Mouse (Mus musculus) adrenal gland, postnatal 14 days (tissue): Measurements from ENCODE around the gene Mrgbp. TPM values are rescaled to one million over a fixed set of nuclear protein-coding genes. Genes with fewer than 3 reads are reported as not detected.
A peak's percentile ranks its signal among the peaks of the same experiment; 100 is the strongest.

ENCODE experiments used
- DNase-seq: peaks from one replicate; pipeline ENCODE4 v3.0.0; 2021; ENCODE audit warnings: mixed read lengths
- long read RNA-seq, 2 experiments: library from polyadenylated mRNA; stranded (forward); transcript quantifications; one replicate each; pipeline ENCODE4 v2.0.0; 2021
- total RNA-seq: library from RNA; stranded (reverse); gene quantifications from 2 replicates; pipeline ENCODE4 v1.2.3, GENCODE M21; 2021

Mrgbp gene
- 19.5 and 21.7 TPM in 2 replicates for total RNA-seq
- long read RNA-seq, experiment 1, transcript Mrgbp-205 (4 exons, 1,825 nt), result minor isoform, 7 of 46 reads
- long read RNA-seq, experiment 1, transcript Mrgbp-201 (5 exons, 1,510 nt), result major isoform, 10 of 46 reads
- long read RNA-seq, experiment 1, partial matches to known transcripts, result 0 of 46 reads
- long read RNA-seq, experiment 1, other reads (novel, unspliced or antisense), result 29 of 46 reads
- long read RNA-seq, experiment 2, partial matches to known transcripts, result 0 of 26 reads
- long read RNA-seq, experiment 2, other reads (novel, unspliced or antisense), result 21 of 26 reads

- peak; percentile 48 for DNase-seq
Measured at GRCm38 (mm10) chr2:180581002-180581401, at the start of gene Mrgbp. Gene Mrgbp (plus strand): TSS chr2:180581304.

DNA sequence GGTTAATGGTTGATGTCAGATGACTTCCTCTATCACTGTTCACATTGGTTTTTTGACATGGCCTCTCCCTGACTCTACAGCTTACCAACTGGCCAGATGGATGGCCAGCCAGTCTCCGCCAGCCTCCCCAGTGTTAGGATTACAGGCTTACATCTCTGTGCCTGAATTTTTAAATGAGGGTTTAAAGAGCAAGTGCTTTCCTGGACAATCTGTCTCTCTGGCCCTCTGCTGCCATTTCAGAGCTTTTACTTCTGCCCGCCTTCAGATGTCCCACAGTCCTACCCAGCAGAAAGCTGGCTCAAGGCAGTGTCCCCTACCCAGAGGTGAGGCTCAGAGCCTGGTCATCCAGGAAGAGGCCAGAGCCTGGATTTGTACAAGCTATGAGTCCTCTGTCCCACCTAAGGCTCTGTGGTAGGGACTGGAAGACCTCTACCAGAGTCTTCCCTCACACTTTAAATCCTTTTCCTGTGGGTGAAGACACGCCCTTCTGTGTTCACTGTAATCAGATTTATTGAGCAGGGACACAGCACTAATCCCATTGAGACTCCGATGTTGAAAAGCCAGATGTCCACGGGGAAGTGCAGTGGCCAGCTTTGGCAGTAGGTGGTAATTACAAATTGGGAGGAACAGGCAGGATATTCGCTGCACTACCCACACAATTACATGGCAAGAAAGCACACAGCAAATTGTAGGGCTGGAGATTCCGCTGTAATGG lies 49.3 kb upstream of the Mrgbp start:
- peak; percentile 23 for DNase-seq

- DNase-seq, result no peak
Measured at GRCm38 (mm10) chr2:180532386-180532995, 48.6 kb upstream of the Mrgbp start.

GRCm38 (mm10) chr2:180533237-180533636 lies 47.9 kb upstream of the Mrgbp start:
- no peak for DNase-seq

DNA sequence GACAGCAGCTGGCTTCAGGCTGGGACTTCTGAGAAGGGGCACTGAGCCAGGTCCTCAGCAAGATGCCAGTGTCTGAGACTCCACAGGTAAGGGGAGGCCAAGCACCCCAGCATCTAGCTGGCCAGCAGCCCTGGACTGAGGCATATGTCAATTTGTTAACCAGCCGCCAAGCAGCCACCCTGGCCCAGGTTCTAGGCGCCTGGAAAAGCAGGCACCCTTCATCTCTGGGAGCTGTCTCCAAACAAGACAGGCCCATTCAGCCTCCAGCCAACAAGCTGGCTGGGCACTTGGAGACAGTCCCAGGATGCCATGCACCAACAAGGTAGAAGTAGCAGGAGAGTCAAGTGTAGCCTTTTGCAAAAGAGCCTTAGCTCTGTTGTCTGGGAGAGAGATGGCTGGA lies 37.4 kb upstream of the Mrgbp start:
- DNase-seq, result no peak

GRCm38 (mm10) chr2:180545046-180545445 lies 36.1 kb upstream of the Mrgbp start:
- DNase-seq, result no peak

DNA sequence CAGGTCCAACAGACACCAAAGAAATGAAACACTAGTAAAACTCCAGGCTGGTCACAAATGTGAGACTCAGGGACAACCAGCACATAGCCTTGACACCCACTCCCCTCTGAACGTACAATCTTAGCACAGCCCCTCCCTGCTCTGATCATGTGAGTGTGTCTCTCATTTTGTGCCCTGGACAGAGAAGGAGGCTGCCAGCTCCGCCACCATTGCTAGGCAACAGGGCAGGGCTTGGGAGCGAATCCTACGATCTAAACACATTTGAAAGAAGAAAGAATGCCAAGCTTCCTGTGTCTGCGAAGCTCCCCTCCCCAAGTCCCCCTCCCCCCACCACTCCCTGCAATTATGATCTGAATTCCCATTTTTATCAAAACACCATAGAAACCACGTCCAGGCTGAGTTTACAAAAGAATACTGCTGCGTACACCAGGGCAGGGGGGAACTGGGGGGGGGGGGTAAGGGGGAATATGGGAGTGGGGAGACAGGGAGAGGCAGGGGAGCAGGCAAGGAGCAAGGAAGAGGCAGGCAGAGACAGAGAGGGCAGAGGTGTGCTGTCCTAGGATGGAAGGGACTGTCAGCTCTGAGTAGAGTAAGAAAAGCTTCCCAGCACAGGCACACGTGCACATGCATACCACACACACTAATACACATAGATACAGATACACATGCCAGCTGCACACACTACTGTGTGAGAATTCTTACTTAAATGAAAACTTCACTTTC lies 33.6 kb upstream of the Mrgbp start:
- no peak for DNase-seq

DNA sequence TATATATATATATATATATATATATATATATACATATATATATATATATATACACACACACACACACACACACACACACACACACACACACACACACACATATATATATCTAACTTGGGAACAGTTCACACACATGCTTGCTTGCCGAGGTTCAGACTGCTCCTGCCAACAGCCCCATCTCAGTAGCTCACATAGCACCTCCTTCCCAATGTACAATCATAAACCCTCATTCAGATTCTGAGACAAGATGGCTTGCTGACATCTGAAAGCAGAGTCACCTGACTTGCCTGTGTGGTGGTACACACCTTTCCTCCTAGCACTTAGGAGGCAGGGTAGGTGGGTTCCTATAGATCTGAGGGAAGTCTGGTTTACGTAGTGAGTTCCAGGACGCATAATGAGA lies 28.8 kb upstream of the Mrgbp start:
- DNase-seq, result no peak

DNA sequence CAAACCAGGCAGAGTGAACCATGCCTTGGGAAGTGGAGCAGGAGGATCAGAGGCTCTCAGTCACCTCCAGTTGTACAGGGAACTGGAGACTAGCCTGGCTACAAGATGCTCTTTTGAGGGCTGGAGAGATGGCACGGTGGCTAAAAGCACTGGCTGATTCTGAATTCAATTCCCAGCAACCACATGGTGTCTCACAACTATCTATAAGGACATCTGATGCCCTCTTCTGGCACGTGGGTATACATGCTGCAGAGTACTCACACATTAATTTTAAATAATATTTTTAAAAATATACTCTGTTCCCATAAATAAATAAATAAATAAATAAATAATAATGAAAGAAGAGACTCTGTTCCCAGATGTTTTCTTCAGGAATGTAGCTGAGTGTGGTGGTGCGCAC lies 25.9 kb upstream of the Mrgbp start:
- DNase-seq, result no peak

DNA sequence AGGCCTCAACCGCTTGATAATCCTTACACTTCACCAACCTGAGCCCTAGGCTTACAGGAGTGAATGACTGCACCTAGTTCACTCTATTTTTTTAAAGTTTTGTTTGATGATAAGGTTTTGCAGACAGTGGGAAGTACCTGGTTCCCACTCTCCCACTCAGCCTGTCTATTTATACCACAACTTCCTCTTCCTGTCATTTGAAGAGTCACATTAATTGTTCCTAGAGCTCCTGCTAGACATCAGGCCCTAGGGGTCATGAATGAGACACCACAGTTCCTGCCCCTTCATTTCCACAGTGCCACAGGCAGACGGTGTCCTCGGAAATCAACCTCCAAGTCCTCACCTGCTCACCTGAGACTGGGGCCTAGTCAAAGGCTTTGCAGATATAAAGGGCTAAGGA lies 24.6 kb upstream of the Mrgbp start:
- no peak for DNase-seq

DNA sequence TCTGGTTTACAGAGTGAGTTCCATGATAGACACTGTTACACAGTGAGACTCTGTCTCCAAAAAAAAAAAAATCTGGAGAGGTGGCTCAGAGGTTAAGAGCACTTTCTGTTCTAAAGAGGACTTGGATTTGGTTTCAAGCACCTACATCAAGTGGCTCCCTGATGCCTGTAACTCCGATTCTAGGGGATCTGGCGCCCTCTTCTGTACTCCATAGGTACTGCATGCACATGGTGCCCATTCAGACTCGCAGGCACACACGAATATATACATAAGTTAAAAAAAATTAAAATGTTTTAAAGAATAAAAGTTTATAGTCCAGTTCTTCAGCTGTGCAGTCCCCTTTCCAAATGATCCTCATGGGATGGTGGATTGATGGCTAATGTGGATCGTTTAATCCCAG lies 20.9 kb upstream of the Mrgbp start:
- DNase-seq, result no peak

GRCm38 (mm10) chr2:180562146-180562545 lies 19.0 kb upstream of the Mrgbp start:
- no peak for DNase-seq

GRCm38 (mm10) chr2:180563296-180563695 lies 17.8 kb upstream of the Mrgbp start:
- no peak for DNase-seq

- no peak for DNase-seq
Measured at GRCm38 (mm10) chr2:180563841-180564240, 17.3 kb upstream of the Mrgbp start.

GRCm38 (mm10) chr2:180566240-180566913 lies 14.7 kb upstream of the Mrgbp start:
- DNase-seq, result peak; percentile 81

DNA sequence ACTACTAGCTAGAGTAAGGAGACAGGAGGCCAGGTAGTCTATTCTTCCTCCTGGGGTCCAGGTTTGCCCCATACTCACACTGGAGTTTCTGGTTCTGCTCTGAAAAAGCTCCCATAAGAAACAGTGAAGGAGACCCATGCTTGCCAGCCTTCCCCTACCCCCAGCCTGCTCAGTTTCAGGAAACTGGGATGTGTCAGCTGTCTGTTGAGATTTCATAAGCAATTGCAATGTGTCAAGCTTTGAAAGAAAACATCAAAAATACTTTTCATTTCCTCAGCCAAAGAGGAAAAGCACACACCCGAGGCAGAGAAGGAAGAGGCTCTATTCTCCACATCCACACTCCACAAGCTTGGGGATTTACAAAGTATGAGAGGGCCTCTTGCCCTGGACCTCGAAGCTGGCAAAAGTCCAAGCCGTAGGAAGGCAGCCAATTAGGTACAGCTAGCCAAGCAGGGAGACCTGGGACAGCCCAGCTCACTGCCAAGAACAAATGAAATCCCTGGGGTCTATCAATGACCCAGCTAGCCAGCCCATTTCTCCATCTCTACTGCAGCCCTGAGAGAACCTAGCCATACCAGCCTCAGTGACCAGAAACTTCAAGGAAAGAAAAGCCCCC lies 12.0 kb upstream of the Mrgbp start:
- peak; percentile 80 for DNase-seq

- no peak for DNase-seq
Measured at GRCm38 (mm10) chr2:180576482-180576881, 4.6 kb upstream of the Mrgbp start.

GRCm38 (mm10) chr2:180578686-180579085 lies 2.4 kb upstream of the Mrgbp start:
- peak; percentile 82 for DNase-seq

DNA sequence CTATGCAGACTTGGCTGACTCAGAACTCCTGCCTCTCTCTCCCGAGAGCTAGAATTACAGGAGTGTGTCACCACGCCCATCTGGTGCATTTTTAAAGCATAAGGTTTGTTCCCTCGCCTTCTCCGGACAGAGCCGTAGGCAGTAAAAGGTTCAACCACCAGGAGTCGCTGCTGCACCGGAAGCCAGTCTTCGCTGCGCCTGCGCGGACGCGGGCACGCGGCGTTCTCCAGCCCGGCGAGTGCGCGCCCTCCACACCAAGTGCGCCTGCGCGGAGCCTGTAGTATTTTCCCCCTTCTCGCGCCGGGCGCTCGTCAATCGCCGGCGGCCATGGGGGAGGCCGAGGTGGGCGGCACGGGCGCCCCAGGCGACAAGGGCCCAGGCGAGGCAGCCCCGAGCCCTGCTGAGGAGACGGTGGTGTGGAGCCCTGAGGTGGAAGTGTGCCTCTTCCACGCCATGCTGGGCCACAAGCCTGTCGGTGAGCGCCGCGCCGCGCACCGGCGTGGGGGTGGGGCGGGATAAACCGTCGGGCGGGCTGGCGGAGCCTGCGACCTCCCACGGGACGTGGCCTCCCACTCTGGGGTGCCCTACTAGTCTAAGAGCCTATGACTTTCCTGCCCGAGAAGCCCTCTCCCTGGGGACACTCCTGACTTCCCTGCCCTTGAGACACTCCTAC lies 1.5 kb downstream of the Mrgbp start:
- peak; percentile 99 for DNase-seq

DNA sequence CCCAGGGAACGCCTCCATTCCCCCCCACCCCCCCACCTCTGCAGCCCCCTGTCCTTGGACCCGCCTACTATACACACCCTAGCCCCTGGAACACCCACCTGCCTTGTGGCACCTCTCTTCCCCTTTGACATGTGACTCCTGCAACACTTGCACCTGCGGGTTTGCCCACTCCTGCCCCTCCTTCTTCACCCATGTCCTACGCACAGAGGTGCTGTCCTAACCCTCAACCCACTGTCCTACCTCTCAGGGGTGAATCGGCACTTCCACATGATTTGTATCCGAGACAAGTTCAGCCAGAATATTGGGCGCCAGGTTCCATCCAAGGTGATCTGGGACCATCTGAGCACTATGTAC lies 2.0 kb downstream of the Mrgbp start:
- DNase-seq, result no peak

GRCm38 (mm10) chr2:180588736-180589122 lies 7.6 kb downstream of the Mrgbp start:
- DNase-seq, result no peak
